Mouse (Mus musculus): ENCODE data around the gene Kat7.

Gene Kat7

GRCm38 (mm10) chr11:95310007-95310647, at the start of gene Kat7:
Kat7 (minus strand) TSS chr11:95310246.
- DNase-seq (ENCODE audit: low spot score in 2 of 2), result peak; percentile 94 to 98

DNA sequence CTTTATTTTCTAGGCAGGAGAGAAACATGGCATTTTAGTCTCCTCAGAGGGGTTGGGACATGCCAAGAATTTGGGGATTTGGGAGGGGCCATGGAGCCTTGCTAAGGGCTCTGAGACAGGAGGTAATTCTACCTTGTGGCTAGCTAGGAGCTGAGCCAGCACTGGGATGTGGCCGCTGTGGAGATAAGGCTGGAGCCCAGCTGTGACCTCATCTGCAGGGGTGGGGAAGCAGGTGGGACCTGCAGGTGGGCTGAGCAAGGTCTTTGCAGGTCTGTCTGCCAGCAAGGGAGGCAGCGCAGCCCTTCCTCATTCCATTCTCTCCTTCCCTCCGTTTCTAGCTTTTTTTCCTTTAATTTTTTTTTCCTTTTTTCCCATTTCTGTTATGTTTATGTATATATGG, 48.2 kb upstream of the Kat7 start:
- DNase-seq (ENCODE audit: low spot score in 2 of 2), result no peak

DNA sequence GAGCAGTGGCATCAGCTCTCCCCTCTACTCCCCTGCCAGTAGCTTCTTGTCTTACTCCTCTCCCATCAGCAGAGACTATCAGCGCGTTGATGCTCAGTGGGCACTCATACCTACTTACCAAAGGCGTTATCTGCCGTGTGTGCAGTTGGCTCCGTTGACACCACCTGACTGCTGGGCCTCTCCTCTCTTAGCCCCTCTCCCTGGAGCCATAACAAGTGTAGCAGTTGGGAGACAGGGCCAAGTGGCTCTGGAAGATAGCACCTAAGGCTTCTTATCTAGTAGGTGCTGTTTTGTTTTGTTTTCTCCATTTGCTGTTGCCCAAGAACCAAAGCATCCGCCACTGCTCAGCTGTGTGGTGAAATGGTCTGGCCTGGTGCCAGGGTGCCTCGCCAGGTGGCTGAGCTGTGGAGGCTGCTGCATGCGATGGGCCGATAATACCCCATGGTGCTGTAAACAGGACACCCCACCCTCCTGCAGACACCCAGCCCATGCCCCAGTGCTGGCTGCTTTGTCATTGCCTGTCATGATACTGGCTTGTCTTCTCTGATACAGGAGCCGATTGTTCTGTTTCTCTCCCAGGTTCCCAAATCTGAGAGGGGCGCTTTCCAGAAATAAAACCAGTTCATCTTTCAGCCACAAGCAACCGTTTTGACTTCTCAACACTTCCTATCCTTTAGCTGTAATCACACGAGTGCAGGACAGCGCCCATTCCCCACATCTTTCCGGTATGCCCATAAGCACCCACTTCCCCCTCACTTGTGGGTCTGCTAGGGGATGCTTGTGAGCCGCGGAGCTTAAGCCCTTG, 46.6 kb upstream of the Kat7 start:
- DNase-seq (ENCODE audit: low spot score in 2 of 2), result peak in 1 of 2 experiments; percentile 75

GRCm38 (mm10) chr11:95356039-95356438, 46.0 kb upstream of the Kat7 start:
- DNase-seq (ENCODE audit: low spot score in 2 of 2), result no peak

GRCm38 (mm10) chr11:95355661-95356011, 45.6 kb upstream of the Kat7 start:
- no peak for DNase-seq (ENCODE audit: low spot score in 2 of 2)

DNA sequence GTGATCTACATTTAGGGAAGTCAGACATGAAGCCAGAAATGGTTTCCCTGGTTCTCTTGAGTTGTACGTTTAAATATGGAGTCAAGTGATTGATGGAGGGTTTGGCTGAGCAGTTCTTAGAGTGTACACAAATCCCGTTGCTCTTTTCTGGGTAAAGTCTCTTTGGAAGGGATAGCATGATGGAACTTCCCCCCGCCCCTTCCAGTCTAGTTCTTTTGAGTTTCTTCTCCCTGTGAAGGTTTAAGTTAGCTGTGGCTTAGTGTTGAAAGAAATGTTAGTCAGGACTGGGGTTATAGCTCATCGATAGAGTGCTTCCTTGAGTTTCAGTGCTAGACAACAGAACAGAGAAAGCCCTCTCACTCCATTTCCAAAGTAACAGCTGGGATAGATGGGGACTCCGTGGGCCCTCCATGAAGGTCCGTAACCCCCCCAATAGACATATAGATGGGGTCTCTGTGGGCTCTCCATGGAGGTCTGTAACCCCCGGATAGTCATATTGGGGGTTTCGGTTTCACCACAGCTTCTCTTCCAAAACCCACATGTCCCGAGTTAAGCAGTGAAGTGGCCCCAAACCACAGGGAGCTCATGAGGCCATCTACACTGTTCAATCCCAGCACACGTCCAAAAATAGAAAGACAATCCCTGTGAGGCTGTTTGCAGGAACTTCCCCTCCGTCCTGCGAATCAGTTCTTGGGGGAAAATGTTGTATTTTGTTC, 45.1 kb upstream of the Kat7 start:
- DNase-seq (ENCODE audit: low spot score in 2 of 2), result no peak

DNA sequence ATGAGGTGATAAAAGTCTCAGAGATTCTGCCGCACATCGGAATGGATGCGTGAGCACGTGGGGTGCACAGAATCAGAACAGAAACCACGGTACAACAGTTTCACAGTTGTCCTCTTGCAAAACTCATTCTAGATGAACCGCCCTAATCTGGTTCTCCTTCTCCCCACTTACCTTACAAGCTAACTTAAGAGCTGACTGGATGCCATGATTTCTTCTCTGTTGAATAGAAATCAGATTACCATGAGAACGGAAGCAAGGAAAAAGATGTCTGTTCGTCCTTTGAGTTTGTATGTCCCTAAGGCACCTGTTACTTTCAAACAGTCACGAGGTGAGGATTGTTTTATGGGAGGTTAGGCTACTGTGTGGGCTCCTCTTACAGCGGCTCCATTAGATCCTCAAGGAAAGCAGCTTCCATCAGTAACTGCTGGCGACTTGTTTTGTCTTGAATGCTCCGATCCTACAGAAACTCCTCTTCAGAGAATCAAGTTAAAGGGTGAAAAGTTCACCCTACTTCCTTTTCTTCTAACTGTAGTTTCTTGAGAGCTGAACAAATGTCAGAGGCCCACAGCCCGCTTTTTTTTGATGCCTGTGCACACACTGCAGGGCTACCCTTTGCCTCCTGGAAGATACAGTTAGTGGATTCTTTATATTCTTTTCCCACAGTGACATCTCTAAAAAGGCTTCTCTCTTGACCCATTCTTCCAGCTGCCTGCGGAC, 44.3 kb upstream of the Kat7 start:
- no peak for DNase-seq (ENCODE audit: low spot score in 2 of 2)

GRCm38 (mm10) chr11:95353226-95353625, 43.2 kb upstream of the Kat7 start:
- no peak for DNase-seq (ENCODE audit: low spot score in 2 of 2)

DNA sequence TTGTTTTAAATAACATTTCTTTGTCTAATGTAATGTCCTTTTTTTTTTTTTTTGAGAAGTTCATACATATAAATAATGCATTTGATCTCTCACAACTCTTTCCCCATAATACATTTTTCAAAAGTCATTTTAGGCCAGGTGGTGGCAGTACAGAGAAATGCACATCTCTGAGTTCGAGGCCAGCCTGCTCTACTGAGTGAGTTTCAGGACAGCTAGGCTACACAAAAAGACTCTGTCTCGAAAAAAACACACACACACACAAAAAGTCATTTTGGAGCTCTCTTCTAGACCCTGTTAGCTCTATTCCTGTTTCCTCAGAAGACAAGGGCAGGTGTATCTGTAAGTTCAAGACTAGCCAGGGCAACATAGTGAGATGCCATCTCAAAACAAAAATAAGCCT, 42.6 kb upstream of the Kat7 start:
- no peak for DNase-seq (ENCODE audit: low spot score in 2 of 2)

GRCm38 (mm10) chr11:95350960-95351359, 40.9 kb upstream of the Kat7 start:
- DNase-seq (ENCODE audit: low spot score in 2 of 2), result no peak

DNA sequence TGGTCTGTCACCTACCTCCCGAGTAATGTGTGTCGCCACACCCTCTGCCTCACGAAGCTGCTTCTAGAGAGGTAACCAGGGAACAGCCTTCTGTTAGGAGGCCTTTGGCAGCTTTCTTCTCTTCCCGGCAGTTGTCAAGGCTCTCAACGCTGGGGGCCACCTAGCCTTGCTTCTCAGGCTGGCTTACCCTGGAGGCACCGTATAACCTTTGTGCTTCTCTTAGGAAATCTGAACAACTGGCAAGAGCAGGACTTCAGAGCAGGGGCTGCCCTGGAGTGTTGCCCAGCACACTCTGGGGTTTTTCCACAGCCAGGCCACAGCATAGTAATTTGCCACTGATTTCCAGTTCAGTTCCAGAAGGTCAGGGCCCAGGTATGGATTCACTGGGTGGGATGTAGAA, 40.2 kb upstream of the Kat7 start:
- DNase-seq (ENCODE audit: low spot score in 2 of 2), result peak in 1 of 2 experiments; percentile 32

DNA sequence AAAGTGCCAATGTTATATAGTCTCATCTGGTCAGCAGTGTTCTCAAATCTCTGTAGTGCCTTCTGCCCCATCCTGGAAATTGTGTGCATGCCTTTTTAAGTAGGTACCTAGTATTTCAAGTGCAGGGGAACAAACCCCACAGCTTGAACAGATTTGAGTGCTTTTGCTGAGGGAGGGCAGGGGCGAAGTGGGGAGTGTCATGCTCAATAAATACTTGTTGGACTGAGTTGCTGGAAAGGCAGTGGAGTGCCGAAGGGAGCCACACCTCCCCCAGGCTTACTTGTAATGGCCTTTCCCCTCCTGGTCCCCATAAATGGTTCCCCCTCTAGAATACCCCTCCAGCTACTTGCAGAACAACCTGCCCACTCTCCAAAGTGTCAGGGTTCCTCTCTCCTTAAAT, 34.1 kb upstream of the Kat7 start:
- DNase-seq (ENCODE audit: low spot score in 2 of 2), result no peak

DNA sequence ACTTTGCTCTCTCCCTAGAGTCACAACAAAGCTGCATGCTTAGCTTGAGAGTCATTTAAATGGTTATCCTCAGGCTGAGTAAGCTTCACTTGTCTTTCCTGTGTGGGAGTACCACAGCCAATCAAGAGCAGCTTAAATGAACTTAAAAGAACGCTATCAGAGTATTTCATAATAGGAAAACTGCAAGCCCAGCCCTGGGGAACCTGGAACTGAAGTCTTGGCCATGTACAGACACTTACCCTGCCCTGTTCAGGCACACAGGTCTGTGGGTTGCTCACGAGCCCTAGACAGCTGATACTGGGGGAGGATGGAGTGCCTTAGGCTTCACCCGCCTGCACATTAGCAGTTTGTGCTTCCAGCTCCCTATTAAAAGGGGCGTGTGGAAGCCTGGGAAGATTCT, 33.1 kb upstream of the Kat7 start:
- peak in 1 of 2 experiments; percentile 39 for DNase-seq (ENCODE audit: low spot score in 2 of 2)

DNA sequence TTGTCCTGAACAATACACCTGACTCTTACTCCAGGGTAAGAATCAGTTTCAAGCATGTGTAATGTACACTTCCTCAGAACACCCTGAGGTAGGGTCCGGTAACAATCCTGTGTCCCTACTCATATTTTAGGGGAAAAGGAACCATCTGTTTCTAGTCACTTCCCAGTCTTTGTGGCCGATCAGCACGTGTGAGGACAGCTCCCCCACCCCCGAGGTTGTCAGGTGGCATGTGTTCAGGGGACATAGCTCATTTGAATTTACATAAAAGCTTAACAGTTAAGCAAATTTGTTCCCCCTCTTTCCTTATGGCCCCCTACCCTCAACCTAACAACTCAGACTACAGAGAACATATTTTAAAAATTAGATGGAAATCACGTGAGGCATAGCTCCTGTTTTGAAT, 30.6 kb upstream of the Kat7 start:
- DNase-seq (ENCODE audit: low spot score in 2 of 2), result no peak

GRCm38 (mm10) chr11:95340259-95340658, 30.2 kb upstream of the Kat7 start:
- DNase-seq (ENCODE audit: low spot score in 2 of 2), result no peak

GRCm38 (mm10) chr11:95339471-95340021, 29.5 kb upstream of the Kat7 start:
- DNase-seq (ENCODE audit: low spot score in 2 of 2), result no peak

DNA sequence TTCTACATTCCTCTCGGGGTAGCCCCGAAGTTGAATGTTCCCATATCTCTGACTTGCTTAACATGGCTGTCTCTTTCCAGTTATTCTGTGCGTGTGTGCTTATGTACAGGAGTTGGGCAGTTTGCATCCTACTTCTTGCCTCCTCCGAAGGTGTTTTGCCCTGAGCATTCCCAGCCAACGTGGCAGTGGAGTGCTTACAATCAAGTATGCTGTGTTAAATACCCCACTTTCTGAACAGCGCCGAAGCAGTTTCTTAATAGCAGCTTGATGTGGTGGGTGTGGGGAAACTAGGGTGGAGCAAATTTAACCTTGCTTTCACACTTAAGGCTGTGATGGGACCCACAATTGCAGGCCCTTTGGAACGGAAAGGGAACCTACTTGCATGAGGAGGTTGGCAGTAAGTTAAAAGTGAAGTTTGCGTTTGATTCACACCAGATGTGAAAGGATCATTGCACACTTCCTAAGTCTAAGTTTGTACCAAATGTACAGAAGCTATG, 27.8 kb upstream of the Kat7 start:
- no peak for DNase-seq (ENCODE audit: low spot score in 2 of 2)

DNA sequence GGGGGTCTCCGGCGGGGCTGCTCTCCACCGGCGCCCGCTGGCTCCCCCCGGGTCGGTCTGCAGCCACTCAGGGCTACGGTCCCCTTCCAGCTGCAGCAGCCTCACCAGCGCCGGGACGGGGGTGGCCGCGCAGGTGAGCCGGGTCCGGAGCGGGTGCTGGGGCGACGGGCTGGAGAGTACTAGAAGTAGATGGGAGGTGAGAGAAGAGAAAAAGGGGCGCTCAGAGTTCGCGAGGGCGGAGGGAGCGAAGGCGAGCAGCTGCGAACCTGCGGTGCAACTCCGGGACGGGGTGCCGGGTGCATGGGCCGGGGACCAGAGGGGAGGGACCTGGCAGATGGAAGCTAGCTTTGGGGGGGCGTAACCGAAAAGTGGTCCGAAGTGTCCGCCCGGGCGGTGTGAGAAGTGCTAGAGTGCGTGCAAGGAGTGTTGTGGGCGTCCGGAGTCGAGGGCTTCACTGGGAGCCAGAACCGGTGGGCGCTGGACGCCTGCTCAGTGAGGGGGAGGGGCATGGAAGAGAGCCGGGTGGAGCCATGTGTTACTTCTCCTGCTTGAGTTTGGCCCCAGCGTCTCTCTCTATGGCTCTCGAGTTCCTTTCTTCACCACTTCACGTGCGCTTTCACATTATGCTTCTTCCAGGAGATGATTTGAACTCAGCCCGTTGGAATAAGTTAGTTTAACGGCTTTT, 27.2 kb upstream of the Kat7 start:
- peak; percentile 48 to 56 for DNase-seq (ENCODE audit: low spot score in 2 of 2)

DNA sequence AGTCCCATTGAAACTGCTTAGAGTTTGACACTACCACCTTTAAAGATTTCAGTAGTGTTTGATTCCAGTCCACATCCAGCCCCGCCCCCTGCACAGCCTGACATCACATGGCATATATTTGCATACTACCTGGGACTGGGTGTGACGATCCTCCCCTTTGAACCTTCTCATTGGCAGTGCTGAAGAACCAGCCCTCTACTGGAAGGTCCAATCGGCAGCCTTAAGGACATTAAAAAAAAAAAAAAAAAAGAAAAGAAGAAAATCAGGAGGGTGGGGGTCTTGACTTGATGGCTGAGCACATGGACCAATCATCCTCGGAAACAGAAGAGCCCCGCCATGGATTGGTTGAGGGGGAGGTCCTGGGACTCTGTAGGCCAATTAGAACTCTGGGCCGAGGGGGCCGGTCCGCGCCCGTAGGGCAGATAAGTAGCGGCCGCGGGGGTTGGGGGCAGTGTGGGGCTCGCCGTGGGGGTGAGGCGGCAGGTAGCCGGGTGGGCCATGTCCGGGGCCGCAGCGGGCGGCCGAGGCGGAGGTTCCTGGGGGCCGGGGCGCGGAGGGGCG, 26.6 kb upstream of the Kat7 start, which contains the start of gene Fam117a:
Fam117a (plus strand) TSS at position 451 of the 561 bp plus-strand sequence.
- peak; percentile 72 to 83 for DNase-seq (ENCODE audit: low spot score in 2 of 2)

- DNase-seq (ENCODE audit: low spot score in 2 of 2), result no peak
These were observed 24.5 kb upstream of the Kat7 start for GRCm38 (mm10) chr11:95334448-95335060.

Data from urinary bladder, postnatal 36 days (tissue).